Mouse (Mus musculus): ENCODE measurements at regions not wholly inside any gene's neighbourhood (a gene's known extent, or its start where the extent isn't known, plus 50 kb on each side); places are given as distances from the start of the nearest gene placed in this dataset.
"Not testable (repeated sequence)": the region's sequence is repeated elsewhere in the genome, so short reads cannot be mapped to it uniquely, and the experiment has no call there.

GRCm38 (mm10) chrX:70871209-70871608 is 178.8 kb upstream of the Mamld1 start:
- no peak for DNase-seq (ENCODE audit: low spot score)

GRCm38 (mm10) chrX:70881326-70881725 is 168.7 kb upstream of the Mamld1 start:
- no peak for DNase-seq (ENCODE audit: low spot score)

- DNase-seq (ENCODE audit: low spot score), result no peak
Measured at GRCm38 (mm10) chrX:70883461-70883860, 166.6 kb upstream of the Mamld1 start.

GRCm38 (mm10) chrX:70894517-70894916 is 155.5 kb upstream of the Mamld1 start:
- no peak for DNase-seq (ENCODE audit: low spot score)

- no peak for DNase-seq (ENCODE audit: low spot score)
Measured at GRCm38 (mm10) chrX:70895554-70895953, 154.5 kb upstream of the Mamld1 start.

- peak; percentile 1 for DNase-seq (ENCODE audit: low spot score)
Measured at GRCm38 (mm10) chrX:70897110-70897721, 152.8 kb upstream of the Mamld1 start.

GRCm38 (mm10) chrX:70898836-70899235 is 151.2 kb upstream of the Mamld1 start:
- DNase-seq (ENCODE audit: low spot score), result not testable (repeated sequence)

GRCm38 (mm10) chrX:70899720-70900479 is 150.2 kb upstream of the Mamld1 start:
- DNase-seq (ENCODE audit: low spot score), result no peak

- DNase-seq (ENCODE audit: low spot score), result no peak
Measured at GRCm38 (mm10) chrX:70925646-70926045, 124.4 kb upstream of the Mamld1 start.

GRCm38 (mm10) chrX:70931944-70932343 is 118.1 kb upstream of the Mamld1 start:
- no peak for DNase-seq (ENCODE audit: low spot score)

- DNase-seq (ENCODE audit: low spot score), result no peak
Measured at GRCm38 (mm10) chrX:70945382-70945781, 104.7 kb upstream of the Mamld1 start.

- DNase-seq (ENCODE audit: low spot score), result peak; percentile 37
Measured at GRCm38 (mm10) chrX:70946052-70946451, 104.0 kb upstream of the Mamld1 start.

GRCm38 (mm10) chrX:70949232-70949631 is 100.8 kb upstream of the Mamld1 start:
- DNase-seq (ENCODE audit: low spot score), result no peak

- no peak for DNase-seq (ENCODE audit: low spot score)
Measured at GRCm38 (mm10) chrX:70953022-70953421, 97.0 kb upstream of the Mamld1 start.
